Mouse (Mus musculus) NIH3T3 (cell line): ENCODE data around the gene Ctnna2.

Experiments used
- DNase-seq: peaks from one replicate; pipeline ENCODE4 v3.0.0-alpha.2; 2012; ENCODE audit warnings: low read depth

The Ctnna2 gene

DNA sequence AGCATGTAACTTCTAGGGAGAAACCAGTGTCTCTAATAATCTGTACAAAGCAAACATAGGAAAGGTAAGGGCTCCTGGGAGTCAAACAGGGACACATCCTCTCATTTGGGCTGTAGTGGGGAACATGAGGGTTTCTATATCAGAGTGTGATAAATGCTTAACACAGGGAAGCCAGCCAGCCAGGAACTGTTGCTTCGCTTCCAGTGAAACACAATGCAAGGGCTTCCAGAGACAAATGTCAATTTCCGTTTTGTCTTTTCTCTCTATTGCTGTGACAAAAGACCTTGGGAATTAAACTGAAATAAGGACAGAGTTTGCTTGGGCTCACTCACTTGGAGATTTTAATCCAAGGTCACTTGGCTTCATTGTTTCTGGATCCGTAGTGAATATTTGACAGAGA, 162.4 kb downstream of the Ctnna2 start:
- no peak for DNase-seq

DNA sequence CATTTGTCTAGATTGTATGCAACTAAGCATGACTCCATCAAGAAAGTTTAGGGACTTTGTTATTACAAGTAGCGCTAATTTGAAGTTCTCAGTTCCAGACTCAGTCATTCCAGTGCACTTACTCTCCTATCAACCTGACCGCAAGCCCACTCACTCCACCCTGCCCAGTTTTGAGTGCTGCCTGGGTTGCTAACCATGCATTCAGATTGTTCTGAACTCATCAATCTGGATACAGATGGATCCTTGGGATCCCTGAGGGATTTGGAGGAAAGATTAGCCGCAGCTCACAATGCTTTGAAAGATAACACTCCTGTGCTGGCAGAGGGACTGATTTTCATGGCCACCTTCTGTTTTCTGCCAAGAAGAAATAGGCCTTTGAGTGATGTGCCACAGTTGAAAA, 168.5 kb downstream of the Ctnna2 start:
- no peak for DNase-seq

DNA sequence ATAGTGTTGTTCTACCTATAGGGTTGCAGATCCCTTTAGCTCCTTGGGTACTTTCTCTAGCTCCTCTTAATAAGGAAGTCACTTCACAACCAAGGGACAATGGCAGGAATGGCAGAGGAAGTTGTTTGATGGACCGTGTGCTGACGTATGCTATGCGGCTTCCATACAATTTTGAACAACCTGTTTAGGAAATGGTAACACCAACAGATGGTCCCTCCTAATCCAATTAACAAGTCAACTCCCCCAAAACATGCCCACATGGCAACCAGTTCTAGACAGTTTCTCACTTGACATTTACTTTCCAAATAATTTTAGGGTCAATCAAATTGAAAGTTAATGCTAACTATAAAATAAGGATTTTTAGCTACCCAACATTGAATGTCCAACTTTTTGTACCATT, 176.9 kb downstream of the Ctnna2 start:
- no peak for DNase-seq

DNA sequence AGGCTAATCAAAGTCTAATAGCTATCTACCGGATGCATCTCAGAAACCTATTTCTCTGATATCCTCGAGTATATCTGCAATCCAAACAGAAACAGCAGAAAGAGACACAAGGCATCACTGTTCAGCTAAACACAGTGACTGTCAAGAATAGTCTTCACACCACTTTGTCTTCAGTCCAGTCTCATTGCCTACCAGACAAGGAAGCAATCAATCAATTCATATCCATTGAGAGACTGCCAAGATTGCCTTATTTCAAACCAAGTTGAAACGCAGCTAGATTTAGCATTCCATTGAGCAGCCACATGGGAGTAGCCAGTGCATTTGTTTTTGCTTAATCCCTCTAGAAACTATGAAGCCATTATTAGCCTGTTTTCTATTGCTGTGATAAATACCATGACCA, 196.2 kb downstream of the Ctnna2 start:
- no peak for DNase-seq

DNA sequence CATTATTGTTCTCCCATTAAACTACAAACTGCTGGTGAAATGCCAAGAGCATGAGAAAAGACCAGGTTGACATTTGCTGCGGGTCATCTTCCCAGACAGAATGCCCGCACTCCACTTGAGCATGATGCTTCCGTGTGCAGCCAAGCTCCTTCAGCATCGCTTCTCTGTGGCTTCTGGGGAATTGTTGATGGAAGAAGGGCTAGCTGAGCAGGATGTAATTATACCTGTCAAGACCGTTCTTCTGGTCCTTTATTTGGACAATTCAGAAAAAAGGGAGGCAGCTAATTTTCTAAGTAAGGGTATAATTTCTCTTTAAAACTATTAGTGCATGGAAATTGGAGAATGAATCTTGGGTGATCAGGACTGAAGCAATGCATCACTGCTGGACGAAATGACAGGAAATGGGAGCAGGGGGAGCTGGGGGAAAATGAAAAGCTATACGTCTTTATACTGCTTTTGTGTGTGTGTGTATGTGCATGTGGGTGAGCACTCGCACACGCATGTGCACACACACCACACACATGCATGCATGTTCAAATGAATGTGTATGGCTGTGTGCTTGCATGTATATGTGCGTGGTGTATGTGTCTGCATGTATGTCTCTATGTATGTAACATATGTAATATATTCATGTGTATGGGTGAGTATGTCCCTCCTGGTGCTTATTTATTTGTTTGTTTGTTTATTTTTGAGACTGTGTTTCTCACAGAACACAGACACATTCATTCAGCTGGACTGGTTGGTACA, 211.0 kb downstream of the Ctnna2 start:
- DNase-seq = no peak

DNA sequence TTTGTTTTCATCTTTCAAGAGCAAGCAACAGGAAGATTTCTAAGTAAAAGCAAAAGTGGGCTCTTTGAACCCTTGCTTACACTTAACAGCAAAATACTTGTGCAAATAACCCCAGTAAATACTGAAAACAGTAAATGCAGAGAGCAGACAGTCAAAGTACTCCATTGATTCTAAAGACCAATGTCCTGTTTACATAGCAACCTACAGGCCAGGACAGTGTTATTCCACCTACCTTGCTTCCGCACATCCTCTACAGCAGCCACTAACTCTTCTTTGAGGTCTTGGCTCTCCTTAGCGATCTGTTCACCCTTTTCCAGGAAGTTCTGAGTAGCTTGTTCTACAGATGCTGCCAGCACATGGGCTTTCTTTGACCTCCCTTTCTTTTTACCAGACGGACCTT, 221.3 kb downstream of the Ctnna2 start:
- DNase-seq = no peak

DNA sequence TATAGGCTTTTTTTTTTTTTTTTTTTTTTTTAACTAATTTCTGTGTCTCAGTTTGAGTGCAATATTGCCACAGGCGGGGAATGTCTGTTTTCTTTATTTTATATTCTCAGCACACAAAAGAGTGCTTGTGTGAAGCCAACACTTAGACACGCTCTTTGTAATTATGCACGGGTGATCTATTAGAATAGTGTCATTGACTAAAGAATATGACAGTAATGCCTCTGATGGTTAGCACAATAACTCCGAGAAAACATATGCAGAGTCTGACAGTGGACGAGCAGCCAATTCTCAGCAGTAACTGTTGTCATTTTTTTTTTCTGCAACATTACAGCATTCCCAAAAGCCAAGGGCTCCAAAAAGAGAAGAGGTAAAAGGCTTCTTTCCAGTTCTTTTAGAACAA, 234.1 kb downstream of the Ctnna2 start:
- DNase-seq = no peak

DNA sequence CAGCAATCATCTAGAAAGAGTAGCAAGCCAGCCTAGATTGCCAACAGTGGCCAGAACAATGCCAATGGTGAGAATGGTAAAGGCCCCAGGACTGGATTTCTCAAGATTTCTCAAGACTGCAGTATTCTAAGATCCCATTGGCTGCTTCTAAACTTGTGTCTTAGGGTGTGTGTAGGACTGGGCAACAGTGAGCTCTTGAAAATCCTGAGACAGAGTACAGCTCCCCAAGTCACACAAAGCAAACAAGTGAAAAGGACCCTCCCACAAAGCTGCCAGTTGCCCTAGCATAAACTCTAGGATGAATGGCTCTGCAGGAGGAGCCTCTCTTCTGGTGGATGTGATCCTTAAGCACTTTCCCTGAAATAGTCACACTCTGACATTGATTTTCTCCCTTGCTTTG, 235.8 kb downstream of the Ctnna2 start:
- no peak for DNase-seq

DNA sequence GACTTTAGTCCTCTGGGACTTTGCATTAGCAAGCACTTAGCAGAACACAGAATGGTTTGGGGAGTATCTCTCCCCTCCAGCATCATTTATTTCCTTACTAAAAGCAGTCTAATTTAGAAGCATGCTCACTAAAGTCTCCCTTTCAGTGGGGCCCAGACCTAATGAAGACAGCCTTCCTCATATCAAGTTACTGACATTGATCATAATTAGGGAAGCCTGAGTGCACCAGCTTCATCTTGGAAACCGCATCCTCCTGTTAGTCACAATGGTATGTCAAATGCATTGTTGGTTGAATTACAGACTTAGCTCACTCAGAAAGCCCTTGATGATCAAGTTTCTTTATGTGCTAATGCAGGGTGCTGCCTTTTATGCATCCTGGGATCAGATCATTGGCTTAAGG, 236.5 kb downstream of the Ctnna2 start:
- DNase-seq = no peak

DNA sequence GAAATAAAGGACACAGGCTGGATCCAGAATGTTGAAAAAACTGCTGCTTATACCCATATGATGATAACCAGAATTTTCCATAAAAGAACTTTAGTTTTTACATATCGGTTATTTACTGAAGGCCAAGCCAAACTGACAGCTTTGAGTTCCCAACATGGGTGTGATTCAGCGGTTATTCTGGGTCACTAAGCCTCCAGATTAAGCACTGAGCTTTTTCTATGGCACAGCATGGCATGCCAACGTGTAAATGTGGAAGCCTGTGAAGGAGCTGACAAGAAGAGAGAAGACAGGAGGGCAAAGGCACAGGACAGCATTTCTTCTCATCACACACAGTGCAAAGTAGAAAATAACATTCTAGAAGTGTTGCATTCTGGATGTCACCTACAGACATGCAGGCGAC, 240.9 kb downstream of the Ctnna2 start:
- no peak for DNase-seq

DNA sequence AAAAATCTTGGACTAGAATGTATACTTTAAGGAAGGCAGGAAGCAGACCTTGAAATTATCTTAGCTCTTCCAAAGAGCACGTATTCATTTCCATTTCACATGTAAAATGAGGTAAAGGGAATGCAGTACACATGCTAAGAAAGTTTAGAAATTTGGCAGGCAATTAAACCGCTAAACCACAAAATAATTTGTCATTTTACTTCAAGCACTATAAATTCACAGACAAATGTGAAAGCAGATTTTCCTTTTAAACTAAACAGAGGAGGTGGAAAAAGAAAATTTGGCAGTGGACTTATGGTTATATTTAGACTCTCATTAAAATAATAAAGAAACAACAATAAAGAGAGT, 254.6 kb downstream of the Ctnna2 start:
- no peak for DNase-seq

DNA sequence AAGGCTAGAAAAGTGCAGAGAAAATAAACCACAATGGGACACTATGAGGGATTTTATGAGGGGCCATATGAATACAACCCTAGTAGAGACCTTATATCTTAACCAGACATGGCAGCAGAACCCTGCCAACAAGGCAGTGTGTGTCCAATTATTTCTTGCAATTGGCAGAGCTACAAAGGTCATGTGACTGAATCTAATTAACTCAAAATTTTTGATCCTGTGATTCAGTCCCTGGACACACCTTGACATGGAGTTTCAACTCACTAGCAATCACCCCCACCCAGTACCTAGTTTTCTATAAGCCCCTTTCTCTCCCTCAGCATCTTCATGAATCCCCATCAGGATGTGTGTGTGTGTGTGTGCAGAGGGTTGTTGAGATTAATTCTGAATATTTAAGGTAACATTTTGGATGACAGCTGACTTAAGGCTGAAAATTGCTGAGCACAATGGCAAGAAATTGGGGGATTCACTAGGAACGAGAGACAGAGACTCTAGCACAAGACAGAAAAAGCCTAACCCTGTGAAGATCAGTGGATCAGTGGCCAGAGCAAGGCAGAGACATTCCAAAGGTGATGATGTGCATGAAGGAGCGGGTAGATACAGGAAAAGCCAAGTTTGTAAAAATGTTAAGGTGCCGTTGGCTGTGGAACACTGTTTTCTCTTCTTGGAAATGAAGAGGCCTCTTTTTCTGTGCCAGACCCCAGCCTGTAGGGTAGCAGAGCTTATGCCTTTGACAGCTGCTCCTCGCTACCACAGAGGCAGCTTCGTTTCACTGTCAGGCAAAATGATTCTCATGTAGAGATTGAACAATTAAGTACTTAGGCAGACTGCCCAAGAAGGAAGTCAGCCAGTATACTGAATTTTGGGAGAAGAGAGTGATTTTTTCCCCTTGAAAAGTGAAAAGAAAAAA, 255.2 kb downstream of the Ctnna2 start:
- DNase-seq = no peak

DNA sequence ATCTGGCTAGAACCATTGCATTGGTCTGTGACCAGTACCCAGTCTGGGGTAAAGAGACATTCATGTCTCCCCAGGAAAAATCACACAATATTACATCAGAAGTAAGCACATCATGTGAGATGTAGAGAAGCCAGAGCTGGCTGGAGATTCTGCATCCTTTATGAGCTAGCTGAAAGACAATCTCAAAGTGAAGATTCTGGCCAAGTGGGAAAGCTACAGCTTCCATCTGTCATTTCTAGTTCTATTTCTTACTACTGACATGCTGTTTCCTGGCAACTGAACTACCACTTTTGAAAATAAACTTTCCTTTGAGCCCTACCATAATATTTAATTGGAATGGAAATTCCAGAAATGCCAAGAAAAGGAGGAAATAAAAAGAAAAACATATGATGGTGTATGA, 285.4 kb downstream of the Ctnna2 start:
- DNase-seq = no peak

DNA sequence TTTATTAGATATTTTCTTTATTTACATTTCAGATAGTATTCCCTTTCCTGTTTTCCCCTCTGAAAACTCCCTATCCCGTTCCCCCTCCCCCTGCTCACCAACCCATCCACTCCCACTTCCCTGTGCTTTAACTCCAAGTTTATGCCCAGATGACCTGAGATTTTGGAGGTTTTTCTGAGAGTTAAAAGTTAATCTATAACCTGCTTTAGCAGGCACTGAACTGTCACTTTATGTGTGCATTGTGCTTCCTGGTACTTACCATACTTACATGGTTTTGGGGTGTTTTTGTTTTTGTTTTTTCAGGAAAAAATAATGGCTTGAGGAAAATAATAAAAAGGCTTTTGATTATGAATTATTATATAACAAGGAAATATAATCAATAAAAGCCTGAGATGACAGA, 292.3 kb downstream of the Ctnna2 start:
- DNase-seq = no peak

DNA sequence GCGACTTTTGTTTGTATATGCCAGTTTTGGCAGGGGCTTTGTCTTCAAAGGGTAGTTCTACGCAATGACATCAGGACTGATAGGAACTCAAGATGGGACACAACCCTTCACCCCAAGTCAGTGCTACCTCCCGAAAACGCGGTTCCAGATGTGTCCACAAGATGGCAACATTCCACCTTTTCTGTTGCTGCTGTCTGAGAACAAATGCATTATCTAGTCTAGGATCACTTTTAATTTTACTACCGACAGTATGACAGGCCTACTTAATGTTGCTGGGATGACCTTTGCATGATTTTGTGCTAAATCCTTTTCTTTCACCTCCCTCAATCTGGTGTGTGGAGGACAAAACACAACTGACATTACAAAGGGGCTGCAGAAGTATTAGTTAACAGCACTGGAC, 329.4 kb downstream of the Ctnna2 start:
- peak; percentile 32 for DNase-seq

DNA sequence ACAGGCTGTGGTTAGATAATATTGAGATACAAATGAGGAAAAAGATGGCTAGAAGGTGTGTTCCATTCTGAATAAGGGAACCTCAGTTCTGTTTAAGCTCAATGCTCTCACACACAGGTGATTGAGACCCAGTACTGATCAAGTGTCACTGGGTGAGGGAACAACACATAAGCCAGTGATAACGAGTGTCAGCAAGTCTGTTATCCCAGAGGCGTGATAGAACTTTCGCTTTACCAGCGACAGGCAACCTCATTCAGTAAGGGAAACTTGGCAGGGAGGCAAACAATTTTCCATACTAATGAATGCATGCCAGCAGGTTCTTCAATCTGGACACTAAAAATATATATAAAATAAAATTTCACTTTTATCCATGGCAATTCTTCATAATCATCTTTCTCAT, 334.9 kb downstream of the Ctnna2 start:
- no peak for DNase-seq

DNA sequence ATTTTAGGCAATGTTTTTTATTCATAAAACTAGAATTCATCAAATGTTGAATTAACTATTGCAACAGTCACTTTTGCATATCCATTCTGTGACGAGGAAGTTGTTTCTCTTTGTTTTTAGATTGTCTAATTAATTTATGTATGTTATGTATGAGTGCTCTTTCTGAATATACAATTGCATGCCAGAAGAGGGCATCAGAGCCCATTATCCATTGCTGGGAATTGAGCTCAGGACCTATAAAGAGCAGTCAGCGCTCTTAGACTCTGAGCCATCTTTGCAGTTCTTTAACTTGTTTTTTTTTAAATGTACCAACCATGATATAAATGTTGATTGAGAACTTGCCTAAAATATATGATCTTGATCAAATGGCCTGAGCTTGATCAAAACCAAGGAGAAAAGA, 340.7 kb downstream of the Ctnna2 start:
- no peak for DNase-seq

DNA sequence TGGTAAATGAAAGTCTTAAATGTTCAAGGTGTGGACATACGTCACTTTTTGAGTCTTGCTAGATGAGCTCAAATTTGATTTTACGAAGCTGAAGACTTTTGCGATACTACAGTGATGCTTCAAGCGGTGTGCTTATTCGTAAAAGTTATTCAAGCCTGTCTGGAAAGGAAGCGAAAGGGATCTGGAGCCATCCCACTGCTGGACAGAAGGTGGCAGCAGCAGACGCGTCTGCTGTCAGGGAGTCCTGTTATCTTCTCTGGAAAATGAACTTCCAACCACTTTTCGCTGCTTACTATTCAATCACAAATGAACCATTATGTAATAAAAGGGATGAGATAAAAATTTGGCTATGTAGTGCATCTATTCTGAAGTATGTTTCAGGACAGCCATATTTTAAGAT, 345.5 kb downstream of the Ctnna2 start:
- peak; percentile 54 for DNase-seq

DNA sequence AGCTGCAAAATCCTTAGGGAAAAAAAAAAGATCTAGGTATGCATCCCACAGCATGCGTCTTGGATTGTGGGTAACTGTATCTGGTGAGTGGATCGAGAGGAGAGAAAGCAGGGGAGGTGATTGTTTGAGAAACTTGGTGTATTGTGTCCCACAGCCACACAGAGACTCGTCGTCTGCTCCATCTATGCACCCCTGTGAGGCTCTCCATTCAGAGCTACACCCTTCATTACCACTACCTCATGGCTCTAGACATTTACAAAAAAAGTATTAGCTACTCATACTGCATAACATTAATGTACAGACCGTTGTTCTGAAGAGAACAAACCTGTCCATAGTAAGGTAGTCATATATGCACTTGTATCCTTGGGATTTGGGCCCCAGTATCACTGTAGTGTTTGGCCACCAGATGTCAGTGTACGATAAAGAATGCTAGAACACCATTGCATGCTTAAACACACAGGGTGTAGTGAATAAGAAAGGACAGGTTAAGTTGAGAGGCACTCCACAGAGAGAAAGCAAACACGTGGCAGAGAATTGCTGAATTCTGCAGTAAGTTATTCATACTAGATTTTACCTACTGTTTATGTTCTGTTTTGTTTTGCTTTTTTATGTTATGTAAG, 350.8 kb downstream of the Ctnna2 start:
- peak; percentile 45 for DNase-seq

DNA sequence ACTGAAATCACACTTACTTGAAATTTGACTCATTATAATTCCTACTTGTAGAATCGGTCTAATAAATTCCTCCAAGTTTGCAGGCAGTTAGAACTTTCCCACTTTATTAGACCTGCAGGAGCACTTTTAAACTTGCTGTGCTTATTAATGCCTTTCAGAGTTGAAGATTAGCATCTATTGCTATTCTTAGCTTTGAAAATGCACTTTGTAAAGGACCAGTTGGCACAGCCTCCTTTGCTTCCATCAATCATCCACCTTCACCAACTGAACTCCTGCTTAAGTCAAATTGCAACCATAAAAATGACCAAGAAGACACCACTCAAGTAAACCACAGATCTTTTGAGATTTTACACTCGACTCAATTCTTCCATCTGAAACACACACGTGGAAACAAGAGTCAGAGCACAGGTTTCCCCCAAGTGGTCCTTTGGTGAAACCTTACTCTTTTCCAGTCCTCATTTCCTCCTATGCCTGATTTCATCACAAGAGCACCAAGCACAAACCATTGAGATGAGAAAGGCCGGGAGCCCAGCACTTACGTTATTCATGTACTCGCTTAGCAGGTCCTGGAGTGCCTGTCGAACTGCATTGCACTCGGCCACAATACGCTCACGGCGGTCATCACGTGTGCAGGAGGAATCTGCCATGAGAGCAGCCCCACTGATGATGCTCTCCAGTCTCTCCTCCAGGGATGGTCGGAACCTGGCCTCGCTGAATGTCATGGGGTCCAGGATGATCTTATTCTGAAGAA, 374.7 kb downstream of the Ctnna2 start:
- DNase-seq = no peak

DNA sequence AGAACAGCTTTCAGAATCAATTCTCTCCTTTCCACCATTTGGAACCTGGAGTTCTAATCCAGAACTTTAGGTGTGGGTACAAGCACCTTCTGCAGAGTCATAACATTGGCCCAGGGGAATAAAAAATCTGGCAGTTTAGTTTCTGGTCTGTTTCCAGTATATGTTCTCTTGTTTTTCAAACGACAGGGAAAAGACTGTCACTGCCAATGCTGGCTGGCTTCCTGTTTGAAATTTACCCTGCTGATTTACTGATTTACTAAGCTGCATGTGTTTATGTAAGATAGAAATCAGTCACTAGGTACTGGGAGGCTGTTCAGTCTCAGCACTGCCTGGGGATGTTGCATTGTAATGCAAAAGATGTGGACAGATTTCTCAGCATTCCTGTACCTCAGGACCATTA, 375.6 kb downstream of the Ctnna2 start:
- DNase-seq = no peak

DNA sequence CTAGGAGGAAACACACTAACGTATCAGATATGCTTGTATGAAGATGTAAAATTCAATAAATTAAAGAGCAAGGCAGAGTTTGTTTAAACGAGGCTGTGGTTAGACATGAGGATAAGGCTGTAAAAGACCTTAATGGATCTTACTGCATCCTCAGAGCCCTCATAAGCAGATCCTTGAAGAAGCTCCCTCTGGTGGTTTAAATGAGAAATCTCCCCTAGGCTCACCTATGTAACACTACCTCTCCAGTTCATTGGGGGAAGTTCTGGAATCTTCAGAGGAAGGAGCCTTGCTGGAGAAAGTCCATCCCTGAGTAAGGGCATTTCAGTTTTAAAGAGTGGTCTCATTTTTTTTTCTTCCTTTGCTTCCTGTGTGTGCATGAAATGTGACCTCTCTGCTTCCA, 380.3 kb downstream of the Ctnna2 start:
- peak; percentile 17 for DNase-seq
